Mouse (Mus musculus) stomach, embryonic 15.5 days (tissue): Measurements from ENCODE around the gene Tfec. TPM values are rescaled to one million over a fixed set of nuclear protein-coding genes. Genes with fewer than 3 reads are reported as not detected.

Experiments used
- ATAC-seq: fragments of 200-750 bp; cut with Nextera tagmentation; 2 replicates; pipeline ENCODE4 v1.8.0; 2017; ENCODE audit warnings: low read depth, moderate number of reproducible peaks, moderate TSS enrichment; ENCODE audit not compliant: insufficient read depth, low FRiP score
- H3K27ac ChIP-seq: fragments of 300-500 bp; sonication (generic); 2 replicates; pipeline ENCODE4 v1.5.1; 2015; ENCODE audit warnings: mild to moderate bottlenecking, inconsistent platforms
- H3K27me3 ChIP-seq: fragments of 300-500 bp; sonication (generic); replicated peaks from 2 replicates; pipeline ENCODE4 v1.6.1; 2015; ENCODE audit warnings: inconsistent platforms
- H3K36me3 ChIP-seq: fragments of 300-500 bp; sonication (generic); 2 replicates; pipeline ENCODE4 v1.6.1; 2015; ENCODE audit warnings: inconsistent platforms
- H3K4me1 ChIP-seq: fragments of 300-500 bp; sonication (generic); 2 replicates; pipeline ENCODE4 v1.6.1; 2015; ENCODE audit warnings: inconsistent platforms
- H3K4me2 ChIP-seq: fragments of 300-500 bp; sonication (generic); 2 replicates; pipeline ENCODE4 v1.6.1; 2015; ENCODE audit warnings: mild to moderate bottlenecking, inconsistent platforms
- H3K4me3 ChIP-seq: fragments of 300-500 bp; sonication (generic); replicated peaks from 2 replicates; pipeline ENCODE4 v1.5.1; 2015; ENCODE audit warnings: inconsistent platforms
- H3K9ac ChIP-seq: fragments of 300-500 bp; sonication (generic); 2 replicates; pipeline ENCODE4 v1.6.1; 2015; ENCODE audit warnings: inconsistent platforms
- H3K9me3 ChIP-seq: fragments of 300-500 bp; sonication (generic); 2 replicates; pipeline ENCODE4 v1.6.1; 2016; ENCODE audit warnings: inconsistent platforms
- WGBS: fragments of 180-500 bp; shearing (Covaris S2); methylation state at CpG from one replicate; pipeline ENCODE4 v1.1.7; 2015; 5-methylcytosine and 5-hydroxymethylcytosine counted together
- polyA plus RNA-seq: library from polyadenylated mRNA; unstranded; fragments of >200 nt; fragmentation: Nextera tagmentation; extraction: Ambion mirVana; gene quantifications from 2 replicates; pipeline ENCODE4 v1.2.1, GENCODE M21; 2015

The Tfec gene
- polyA plus RNA-seq, 1 experiment from 2014 or later, result 9.7 TPM

- no peaks in the 10 kb centered on the region for H3K9me3 ChIP-seq
- no peak for ATAC-seq
- no peaks in the 10 kb centered on the region for H3K27me3 ChIP-seq
- no peak overlapping the region for H3K9ac ChIP-seq
- H3K4me1 ChIP-seq, result no peaks in the 10 kb centered on the region
- H3K4me2 ChIP-seq, result no peak overlapping the region
- 87% methylated on average over 3 of the region's 3 CpGs for WGBS
- no peaks in the 10 kb centered on the region for H3K36me3 ChIP-seq
- no peak overlapping the region for H3K27ac ChIP-seq
- no peak overlapping the region for H3K4me3 ChIP-seq
These were observed 36.2 kb downstream of the Tfec start for GRCm38 (mm10) chr6:16862050-16862449.

DNA sequence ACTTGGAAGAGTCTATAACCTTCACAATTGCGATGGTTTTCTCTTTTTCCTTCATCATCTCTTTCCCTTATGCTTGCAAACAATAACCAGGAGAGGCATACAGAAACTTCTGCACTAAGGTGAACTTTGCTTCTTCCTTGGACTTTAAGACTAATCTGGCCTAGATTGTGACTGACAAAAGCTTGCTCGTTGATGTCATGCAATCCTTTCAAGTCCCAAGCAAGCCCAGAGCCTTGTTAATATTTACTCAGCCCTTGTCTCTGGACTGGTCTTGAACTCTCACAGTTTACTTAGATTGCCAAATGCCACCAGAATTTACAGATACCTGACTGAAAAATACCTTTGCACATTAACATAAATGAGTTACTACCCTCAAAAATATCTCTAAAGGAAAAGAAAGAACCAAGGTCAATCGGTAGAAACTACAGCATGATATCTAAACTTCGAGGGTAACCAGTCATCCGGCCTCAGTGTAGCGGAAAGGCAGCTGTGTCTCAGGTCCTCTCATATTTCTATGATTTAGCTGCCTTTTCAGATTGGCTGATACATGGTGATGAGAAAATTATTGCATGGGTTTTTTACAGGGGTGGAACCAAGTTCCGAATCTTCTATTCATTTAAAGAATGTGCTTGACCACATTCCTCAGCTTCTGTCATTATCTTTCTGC lies 42.2 kb downstream of the Tfec start:
- no peaks in the 10 kb centered on the region for H3K36me3 ChIP-seq
- H3K4me2 ChIP-seq, result no peak overlapping the region
- no peak overlapping the region for H3K27ac ChIP-seq
- no peaks in the 10 kb centered on the region for H3K4me1 ChIP-seq
- no peak overlapping the region for H3K9ac ChIP-seq
- no peak for ATAC-seq
- WGBS, result 71% methylated on average over 7 of the region's 7 CpGs
- no peak overlapping the region for H3K4me3 ChIP-seq
- no peaks in the 10 kb centered on the region for H3K9me3 ChIP-seq
- no peaks in the 10 kb centered on the region for H3K27me3 ChIP-seq

GRCm38 (mm10) chr6:16854977-16855376 lies 43.3 kb downstream of the Tfec start:
- H3K27ac ChIP-seq, result no peak overlapping the region
- H3K4me2 ChIP-seq, result no peak overlapping the region
- no peaks in the 10 kb centered on the region for H3K4me1 ChIP-seq
- H3K9ac ChIP-seq, result no peak overlapping the region
- H3K36me3 ChIP-seq, result no peaks in the 10 kb centered on the region
- no peak overlapping the region for H3K4me3 ChIP-seq
- H3K9me3 ChIP-seq, result no peaks in the 10 kb centered on the region
- ATAC-seq, result no peak
- 69% methylated on average over 9 of the region's 9 CpGs for WGBS
- no peaks in the 10 kb centered on the region for H3K27me3 ChIP-seq

DNA sequence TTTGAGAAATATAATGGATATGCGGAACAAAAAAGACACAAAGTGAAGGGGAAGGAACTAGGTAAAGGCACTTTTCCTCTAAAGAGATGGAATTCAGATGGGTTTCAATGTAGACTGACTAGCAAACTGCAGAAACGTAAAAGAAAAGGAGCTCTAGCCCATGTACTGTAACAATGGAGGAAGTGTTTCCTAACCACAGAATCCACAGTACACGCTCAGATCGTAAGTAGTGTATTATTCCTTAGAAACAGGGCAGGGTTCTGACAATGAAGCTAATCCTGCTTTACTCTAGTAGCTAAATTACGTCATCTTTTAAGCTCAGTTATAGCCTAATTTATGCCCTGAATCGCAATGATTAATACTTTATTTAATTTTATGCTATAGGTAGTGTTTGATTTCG lies 51.7 kb downstream of the Tfec start:
- H3K4me3 ChIP-seq, result no peak overlapping the region
- H3K27me3 ChIP-seq, result no peaks in the 10 kb centered on the region
- no peak overlapping the region for H3K4me2 ChIP-seq
- no peaks in the 10 kb centered on the region for H3K36me3 ChIP-seq
- no peak overlapping the region for H3K9ac ChIP-seq
- ATAC-seq, result no peak
- no peaks in the 10 kb centered on the region for H3K9me3 ChIP-seq
- WGBS, result 78% methylated on average over 7 of the region's 7 CpGs
- no peaks in the 10 kb centered on the region for H3K4me1 ChIP-seq
- H3K27ac ChIP-seq, result no peak overlapping the region

DNA sequence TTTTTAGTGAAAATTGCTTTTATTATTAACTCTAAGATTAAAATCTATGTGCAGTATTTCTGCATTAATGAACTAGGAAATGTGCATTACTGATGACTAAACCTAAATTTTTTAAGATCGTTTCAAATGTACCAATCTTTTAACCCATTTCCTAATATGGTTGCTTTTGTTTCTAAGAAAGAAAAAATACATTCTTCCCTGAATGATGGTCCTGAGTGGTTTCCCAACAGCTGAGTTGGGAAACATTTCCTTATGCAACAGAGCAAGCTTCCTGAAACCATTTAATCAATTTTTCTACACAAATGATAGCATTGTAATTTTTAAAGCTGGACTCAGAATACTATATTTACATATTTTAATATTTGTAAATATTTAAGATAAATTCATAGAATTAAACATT lies 62.6 kb downstream of the Tfec start:
- H3K36me3 ChIP-seq, result no peaks in the 10 kb centered on the region
- ATAC-seq, result no peak
- H3K27me3 ChIP-seq, result no peaks in the 10 kb centered on the region
- no peaks in the 10 kb centered on the region for H3K9me3 ChIP-seq
- H3K4me2 ChIP-seq, result no peak overlapping the region
- no peak overlapping the region for H3K4me3 ChIP-seq
- H3K4me1 ChIP-seq, result no peaks in the 10 kb centered on the region
- H3K9ac ChIP-seq, result no peak overlapping the region
- H3K27ac ChIP-seq, result no peak overlapping the region
- 77% methylated on average over 1 of the region's 1 CpGs for WGBS

- Histone ChIP-seq H3K4me2 (no peak overlapping the region), H3K4me3 (no peak overlapping the region), H3K27me3 (no peaks in the 10 kb centered on the region), H3K27ac (no peak overlapping the region), H3K9ac (no peak overlapping the region), H3K9me3 (no peaks in the 10 kb centered on the region), H3K4me1 (no peaks in the 10 kb centered on the region), H3K36me3 (no peaks in the 10 kb centered on the region)
- no peak for ATAC-seq
These were observed 69.9 kb downstream of the Tfec start for GRCm38 (mm10) chr6:16828304-16828703.

DNA sequence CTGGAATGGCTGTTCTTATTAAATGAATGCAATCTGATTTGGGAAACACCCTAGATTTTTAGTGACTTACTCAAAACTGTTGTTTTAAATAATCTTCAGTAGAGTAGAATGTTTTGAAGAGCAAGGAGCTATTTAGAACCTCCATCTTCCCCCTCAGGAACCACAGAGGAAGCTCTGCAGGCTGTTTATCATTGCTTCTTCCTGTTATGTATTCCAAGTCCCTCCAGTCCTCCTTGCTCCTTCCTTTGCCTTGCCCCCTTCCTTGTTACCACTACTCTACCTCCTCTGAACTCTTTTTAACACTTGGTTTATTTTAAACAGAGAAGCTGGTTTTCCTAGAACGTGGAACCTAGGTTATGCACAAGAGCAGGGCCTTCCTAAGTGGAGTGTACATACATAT lies 76.3 kb downstream of the Tfec start:
- Histone ChIP-seq H3K9ac (no peak overlapping the region), H3K27ac (no peak overlapping the region), H3K36me3 (no peaks in the 10 kb centered on the region), H3K4me3 (no peak overlapping the region), H3K27me3 (no peaks in the 10 kb centered on the region), H3K9me3 (no peaks in the 10 kb centered on the region), H3K4me1 (no peaks in the 10 kb centered on the region), H3K4me2 (no peak overlapping the region)
- whole genome bisulfite sequencing, result 70% methylated on average over 1 of the region's 1 CpGs
- ATAC-seq, result no peak

DNA sequence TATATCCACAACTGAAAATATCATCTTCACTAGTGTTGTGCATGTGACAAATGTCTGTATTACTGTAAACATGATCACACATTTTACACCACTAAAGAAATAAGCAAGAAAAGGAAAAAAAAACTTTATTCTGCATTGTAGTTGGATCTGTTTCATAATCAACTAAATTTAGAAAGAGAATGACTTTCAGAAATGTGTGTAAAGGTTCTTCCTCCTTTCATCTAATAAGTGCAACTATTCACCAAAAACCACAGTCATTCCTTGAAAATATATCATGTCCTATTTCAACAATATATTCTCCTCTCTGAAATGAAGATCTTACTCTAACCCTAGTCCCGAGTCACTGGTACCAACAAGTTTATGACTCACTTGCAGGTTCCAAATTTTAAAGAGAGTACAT lies 91.9 kb downstream of the Tfec start:
- WGBS, result 77% methylated on average over 1 of the region's 1 CpGs
- H3K4me3 ChIP-seq, result no peak overlapping the region
- ATAC-seq, result no peak
- H3K9me3 ChIP-seq, result no peaks in the 10 kb centered on the region
- H3K27me3 ChIP-seq, result no peaks in the 10 kb centered on the region
- H3K9ac ChIP-seq, result no peak overlapping the region
- no peak overlapping the region for H3K4me2 ChIP-seq
- no peaks in the 10 kb centered on the region for H3K36me3 ChIP-seq
- H3K27ac ChIP-seq, result no peak overlapping the region
- no peaks in the 10 kb centered on the region for H3K4me1 ChIP-seq

DNA sequence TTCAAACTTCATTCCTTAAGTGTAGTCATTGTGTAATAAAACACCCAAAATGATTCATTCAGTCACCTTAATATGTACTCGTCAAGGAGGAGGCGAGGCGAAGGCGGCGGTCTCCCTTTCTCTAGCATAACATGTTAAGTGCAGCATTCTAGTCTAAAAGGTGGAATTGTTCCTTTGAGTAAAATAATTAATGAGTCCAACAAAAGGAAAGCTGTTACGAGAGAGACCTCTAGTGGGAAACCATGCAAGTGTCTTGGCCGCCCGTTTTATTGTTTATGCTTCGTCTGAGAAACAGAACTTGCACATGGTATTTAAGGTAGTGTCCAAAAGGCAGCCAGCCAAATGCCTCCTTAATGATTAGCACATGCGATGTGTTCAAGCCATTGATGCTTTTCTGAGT lies 100.6 kb downstream of the Tfec start:
- ATAC-seq, result no peak; the same call in 1 of the 2 replicates
- 11% methylated on average over 10 of the region's 10 CpGs for WGBS
- peaks cover 3% of the 10 kb centered on the region; the same call in 1 of the 2 replicates for H3K4me1 ChIP-seq

GRCm38 (mm10) chr6:16796914-16797313 lies 101.3 kb downstream of the Tfec start:
- Histone ChIP-seq H3K4me2 (peak overlapping the region; percentile 14; the same call in 1 of the 2 replicates), H3K9me3 (no peaks in the 10 kb centered on the region)
- WGBS, result 59% methylated on average over 9 of the region's 9 CpGs

More for the DNA sequence above, 100.6 kb downstream of the Tfec start:
- no peak overlapping the region for H3K9ac ChIP-seq
- peak overlapping the region; percentile 21; the same call in 1 of the 2 replicates for H3K4me2 ChIP-seq
- H3K27ac ChIP-seq, result no peak overlapping the region
- no peaks in the 10 kb centered on the region for H3K36me3 ChIP-seq
- H3K4me3 ChIP-seq, result 0 out of 2 replicates have a peak overlapping the region, but pooled peaks have one; percentile 2
- H3K27me3 ChIP-seq, result no peaks in the 10 kb centered on the region
- no peaks in the 10 kb centered on the region for H3K9me3 ChIP-seq

GRCm38 (mm10) chr6:16794036-16794435 lies 104.2 kb downstream of the Tfec start:
- no peak overlapping the region for H3K9ac ChIP-seq
- no peak overlapping the region for H3K27ac ChIP-seq
- peaks cover 3% of the 10 kb centered on the region; the same call in 1 of the 2 replicates for H3K4me1 ChIP-seq
- no peak for ATAC-seq
- no peak overlapping the region for H3K4me2 ChIP-seq
- no peaks in the 10 kb centered on the region for H3K27me3 ChIP-seq
- H3K36me3 ChIP-seq, result no peaks in the 10 kb centered on the region
- WGBS, result 39% methylated on average over 7 of the region's 7 CpGs
- no peaks in the 10 kb centered on the region for H3K9me3 ChIP-seq
- H3K4me3 ChIP-seq, result no peak overlapping the region

More at GRCm38 (mm10) chr6:16796914-16797313, 101.3 kb downstream of the Tfec start:
- H3K4me3 ChIP-seq, result no peak overlapping the region
- H3K4me1 ChIP-seq, result peaks cover 3% of the 10 kb centered on the region; the same call in 1 of the 2 replicates
- no peak overlapping the region for H3K9ac ChIP-seq
- H3K36me3 ChIP-seq, result no peaks in the 10 kb centered on the region
- ATAC-seq, result no peak
- no peaks in the 10 kb centered on the region for H3K27me3 ChIP-seq
- no peak overlapping the region for H3K27ac ChIP-seq

GRCm38 (mm10) chr6:16785166-16785565 lies 113.1 kb downstream of the Tfec start:
- H3K4me1 ChIP-seq, result no peaks in the 10 kb centered on the region
- no peak overlapping the region for H3K27ac ChIP-seq
- H3K9me3 ChIP-seq, result no peaks in the 10 kb centered on the region
- 86% methylated on average over 3 of the region's 3 CpGs for WGBS
- H3K4me2 ChIP-seq, result no peak overlapping the region
- no peaks in the 10 kb centered on the region for H3K36me3 ChIP-seq
- H3K27me3 ChIP-seq, result no peaks in the 10 kb centered on the region
- no peak for ATAC-seq
- no peak overlapping the region for H3K4me3 ChIP-seq
- H3K9ac ChIP-seq, result no peak overlapping the region
